Mouse (Mus musculus): ENCODE data around the gene Paqr7. TPM values are rescaled to one million over a fixed set of nuclear protein-coding genes. Genes with fewer than 3 reads are reported as not detected.
"Not testable (repeated sequence)": the region's sequence is repeated elsewhere in the genome, so short reads cannot be mapped to it uniquely, and the experiment has no call there.

Paqr7 gene
- polyA plus RNA-seq, 1 experiment from 2014 or later = 12.0 TPM

- H3K4me3 ChIP-seq (replicated peaks; ENCODE audit: low read length); ATAC-seq (ENCODE audit: insufficient read depth, low FRiP score); H3K9ac ChIP-seq (ENCODE audit: low read length); H3K27me3 ChIP-seq (ENCODE audit: control insufficient read depth, insufficient read depth, low read length); H3K9me3 ChIP-seq (replicated peaks; ENCODE audit: control insufficient read depth, low read length); H3K27ac ChIP-seq (ENCODE audit: low read length); H3K4me2 ChIP-seq (ENCODE audit: low read depth, low read length); H3K36me3 ChIP-seq (ENCODE audit: control insufficient read depth, insufficient read depth, low read length): not testable (repeated sequence)
- peaks cover 15% of the 10 kb centered on the region for H3K4me1 ChIP-seq (ENCODE audit: control insufficient read depth, insufficient read depth, low read length)
- 91% methylated on average over 6 of the region's 6 CpGs for WGBS
Observed at GRCm38 (mm10) chr4:134494161-134494560, 2.3 kb upstream of the Paqr7 start.

GRCm38 (mm10) chr4:134494780-134495545 is 1.5 kb upstream of the Paqr7 start:
- Histone ChIP-seq H3K27ac (ENCODE audit: low read length) (peak overlapping the region; percentile 67), H3K4me3 (replicated peaks; ENCODE audit: low read length) (no peak overlapping the region), H3K4me2 (ENCODE audit: low read depth, low read length) (no peak overlapping the region), H3K27me3 (ENCODE audit: control insufficient read depth, insufficient read depth, low read length) (no peaks in the 10 kb centered on the region), H3K4me1 (ENCODE audit: control insufficient read depth, insufficient read depth, low read length) (peaks cover 15% of the 10 kb centered on the region), H3K9ac (ENCODE audit: low read length) (no peak overlapping the region), H3K9me3 (replicated peaks; ENCODE audit: control insufficient read depth, low read length) (no peaks in the 10 kb centered on the region), H3K36me3 (ENCODE audit: control insufficient read depth, insufficient read depth, low read length) (no peaks in the 10 kb centered on the region)
- peak; percentile 51 for ATAC-seq (ENCODE audit: insufficient read depth, low FRiP score)
- WGBS = 59% methylated on average over 16 of the region's 16 CpGs

GRCm38 (mm10) chr4:134495546-134495923 is 962 bp upstream of the Paqr7 start:
- no peaks in the 10 kb centered on the region for H3K36me3 ChIP-seq (ENCODE audit: control insufficient read depth, insufficient read depth, low read length)
- H3K4me1 ChIP-seq (ENCODE audit: control insufficient read depth, insufficient read depth, low read length) = peaks cover 15% of the 10 kb centered on the region
- H3K9me3 ChIP-seq (replicated peaks; ENCODE audit: control insufficient read depth, low read length) = no peaks in the 10 kb centered on the region
- H3K27me3 ChIP-seq (ENCODE audit: control insufficient read depth, insufficient read depth, low read length) = no peaks in the 10 kb centered on the region
- 64% methylated on average over 5 of the region's 5 CpGs for WGBS
- H3K4me2 ChIP-seq (ENCODE audit: low read depth, low read length) = no peak overlapping the region
- H3K27ac ChIP-seq (ENCODE audit: low read length) = peak overlapping the region; percentile 67; the same call in 1 of the 2 replicates
- no peak overlapping the region for H3K4me3 ChIP-seq (replicated peaks; ENCODE audit: low read length)
- H3K9ac ChIP-seq (ENCODE audit: low read length) = no peak overlapping the region
- no peak for ATAC-seq (ENCODE audit: insufficient read depth, low FRiP score)

- no peaks in the 10 kb centered on the region for H3K9me3 ChIP-seq (replicated peaks; ENCODE audit: control insufficient read depth, low read length)
- H3K27ac ChIP-seq (ENCODE audit: low read length) = peak overlapping the region; percentile 73; the same call in 1 of the 2 replicates
- no peaks in the 10 kb centered on the region for H3K36me3 ChIP-seq (ENCODE audit: control insufficient read depth, insufficient read depth, low read length)
- peaks cover 15% of the 10 kb centered on the region for H3K4me1 ChIP-seq (ENCODE audit: control insufficient read depth, insufficient read depth, low read length)
- H3K4me3 ChIP-seq (replicated peaks; ENCODE audit: low read length) = peak overlapping the region; percentile 62
- peak overlapping the region; percentile 98 for H3K4me2 ChIP-seq (ENCODE audit: low read depth, low read length)
- no peaks in the 10 kb centered on the region for H3K27me3 ChIP-seq (ENCODE audit: control insufficient read depth, insufficient read depth, low read length)
- peak overlapping the region; percentile 80 for H3K9ac ChIP-seq (ENCODE audit: low read length)
- 14% methylated on average over 6 of the region's 6 CpGs for WGBS
- peak; percentile 48 for ATAC-seq (ENCODE audit: insufficient read depth, low FRiP score)
Observed at GRCm38 (mm10) chr4:134497223-134497622, 726 bp downstream of the Paqr7 start.

GRCm38 (mm10) chr4:134497986-134498731 is 1.7 kb downstream of the Paqr7 start:
- no peak for ATAC-seq (ENCODE audit: insufficient read depth, low FRiP score)
- H3K27me3 ChIP-seq (ENCODE audit: control insufficient read depth, insufficient read depth, low read length) = no peaks in the 10 kb centered on the region
- H3K4me3 ChIP-seq (replicated peaks; ENCODE audit: low read length) = peak overlapping the region; percentile 62; the same call in 1 of the 2 replicates
- no peaks in the 10 kb centered on the region for H3K9me3 ChIP-seq (replicated peaks; ENCODE audit: control insufficient read depth, low read length)
- peak overlapping the region; percentile 98 for H3K4me2 ChIP-seq (ENCODE audit: low read depth, low read length)
- H3K36me3 ChIP-seq (ENCODE audit: control insufficient read depth, insufficient read depth, low read length) = no peaks in the 10 kb centered on the region
- H3K27ac ChIP-seq (ENCODE audit: low read length) = peak overlapping the region; percentile 48
- H3K9ac ChIP-seq (ENCODE audit: low read length) = no peak overlapping the region
- H3K4me1 ChIP-seq (ENCODE audit: control insufficient read depth, insufficient read depth, low read length) = peaks cover 15% of the 10 kb centered on the region
- 61% methylated on average over 12 of the region's 12 CpGs for WGBS

GRCm38 (mm10) chr4:134498983-134499382 is 2.5 kb downstream of the Paqr7 start:
- H3K4me2 ChIP-seq (ENCODE audit: low read depth, low read length); H3K27ac ChIP-seq (ENCODE audit: low read length); H3K9ac ChIP-seq (ENCODE audit: low read length); H3K27me3 ChIP-seq (ENCODE audit: control insufficient read depth, insufficient read depth, low read length); H3K36me3 ChIP-seq (ENCODE audit: control insufficient read depth, insufficient read depth, low read length); H3K4me3 ChIP-seq (replicated peaks; ENCODE audit: low read length); H3K9me3 ChIP-seq (replicated peaks; ENCODE audit: control insufficient read depth, low read length); ATAC-seq (ENCODE audit: insufficient read depth, low FRiP score): not testable (repeated sequence)
- WGBS = 77% methylated on average over 6 of the region's 6 CpGs
- peaks cover 15% of the 10 kb centered on the region for H3K4me1 ChIP-seq (ENCODE audit: control insufficient read depth, insufficient read depth, low read length)

- Histone ChIP-seq H3K9me3 (replicated peaks; ENCODE audit: control insufficient read depth, low read length) (peaks cover 3% of the 10 kb centered on the region; the same call in 1 of the 2 replicates), H3K27ac (ENCODE audit: low read length) (no peak overlapping the region), H3K27me3 (ENCODE audit: control insufficient read depth, insufficient read depth, low read length) (no peaks in the 10 kb centered on the region), H3K36me3 (ENCODE audit: control insufficient read depth, insufficient read depth, low read length) (no peaks in the 10 kb centered on the region), H3K4me3 (replicated peaks; ENCODE audit: low read length) (no peak overlapping the region), H3K4me2 (ENCODE audit: low read depth, low read length) (no peak overlapping the region), H3K9ac (ENCODE audit: low read length) (no peak overlapping the region), H3K4me1 (ENCODE audit: control insufficient read depth, insufficient read depth, low read length) (peaks cover 7% of the 10 kb centered on the region)
- 88% methylated on average over 6 of the region's 6 CpGs for WGBS
- ATAC-seq (ENCODE audit: insufficient read depth, low FRiP score) = no peak
Observed at GRCm38 (mm10) chr4:134501095-134501494, 4.6 kb downstream of the Paqr7 start.

GRCm38 (mm10) chr4:134503686-134504357 is 7.3 kb downstream of the Paqr7 start:
- Histone ChIP-seq H3K27me3 (ENCODE audit: control insufficient read depth, insufficient read depth, low read length) (no peaks in the 10 kb centered on the region), H3K4me2 (ENCODE audit: low read depth, low read length) (no peak overlapping the region), H3K36me3 (ENCODE audit: control insufficient read depth, insufficient read depth, low read length) (no peaks in the 10 kb centered on the region), H3K9me3 (replicated peaks; ENCODE audit: control insufficient read depth, low read length) (peaks cover 3% of the 10 kb centered on the region; the same call in 1 of the 2 replicates), H3K4me1 (ENCODE audit: control insufficient read depth, insufficient read depth, low read length) (no peaks in the 10 kb centered on the region), H3K9ac (ENCODE audit: low read length) (no peak overlapping the region), H3K4me3 (replicated peaks; ENCODE audit: low read length) (no peak overlapping the region), H3K27ac (ENCODE audit: low read length) (no peak overlapping the region)
- ATAC-seq (ENCODE audit: insufficient read depth, low FRiP score) = no peak
- 66% methylated on average over 4 of the region's 4 CpGs for WGBS
